In the genomic region with DNA sequence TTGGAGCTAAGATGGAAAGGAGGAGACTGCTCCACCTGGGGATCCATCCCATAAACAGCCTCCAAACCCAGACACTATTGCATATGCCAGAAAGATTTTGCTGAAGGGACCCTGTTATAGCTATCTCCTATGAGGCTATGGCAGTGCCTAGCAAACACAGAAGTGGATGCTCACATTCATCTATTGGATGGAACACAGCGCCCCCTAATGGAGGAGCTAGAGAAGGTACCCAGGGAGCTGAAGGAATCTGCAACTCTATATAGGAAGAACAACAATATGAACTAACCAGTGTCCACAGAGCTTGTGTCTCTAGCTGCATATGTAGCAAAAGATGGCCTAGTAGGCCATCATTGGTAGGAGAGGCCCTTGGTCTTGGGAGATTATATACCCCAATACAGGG, we compare ENCODE assay signal across 8 mouse cellular contexts.
DNase-seq lines count a peak whose midpoint lies in the region; ATAC-seq and TF ChIP-seq lines count a peak whose summit lies in the region.
"Not testable (repeated sequence)": the region's sequence is repeated elsewhere in the genome, so short reads cannot be mapped to it uniquely, and the experiment has no call there.

No protein-coding gene starts in this region.

- 0% methylated on average over 1 of the region's 1 CpGs for WGBS in embryonic facial prominence, embryonic 10.5 days
- WGBS in heart, postnatal 0 days, result 4% methylated on average over 1 of the region's 1 CpGs
- 0% methylated on average over 1 of the region's 1 CpGs for WGBS in limb, embryonic 10.5 days

- not testable (repeated sequence) for H3K4me2 ChIP-seq in heart, postnatal 0 days (ENCODE audit: low read depth, low read length)

- not testable (repeated sequence) for H3K9me3 ChIP-seq in E14TG2a.4 (ENCODE audit: low read length); embryonic facial prominence, embryonic 10.5 days; heart, postnatal 0 days (replicated peaks; ENCODE audit: control insufficient read depth, low read length); limb, embryonic 10.5 days (replicated peaks)

- not testable (repeated sequence) for H3K4me3 ChIP-seq in E14TG2a.4 (replicated peaks; ENCODE audit: low read length); embryonic facial prominence, embryonic 10.5 days; heart, postnatal 0 days (ENCODE audit: low read depth, low read length); limb, embryonic 10.5 days

- not testable (repeated sequence) for TF ChIP-seq EP300 in heart, postnatal 0 days (IDR thresholded peaks at IDR 0.05; ENCODE audit: low read depth)

- peak; percentile 65 for TF ChIP-seq CTCF in E14TG2a.4 (conservative IDR thresholded peaks at IDR 0.05; ENCODE audit: low read length)
- peak; percentile 24 for TF ChIP-seq CTCF in heart, postnatal 0 days (IDR thresholded peaks at IDR 0.05; ENCODE audit: low read depth)

- not testable (repeated sequence) for H3K9ac ChIP-seq in heart, postnatal 0 days (replicated peaks; ENCODE audit: low read depth, low read length)

- not testable (repeated sequence) for H3K36me3 ChIP-seq in E14TG2a.4 (ENCODE audit: insufficient read depth, low read length); embryonic facial prominence, embryonic 10.5 days (replicated peaks); heart, postnatal 0 days (replicated peaks; ENCODE audit: control insufficient read depth, insufficient read depth, low read length); limb, embryonic 10.5 days

- not testable (repeated sequence) for H3K27me3 ChIP-seq in E14TG2a.4 (ENCODE audit: insufficient read depth, low read length); embryonic facial prominence, embryonic 10.5 days (replicated peaks; ENCODE audit: low read depth, poor library complexity, severe bottlenecking); heart, postnatal 0 days (ENCODE audit: control insufficient read depth, insufficient read depth, low read length); limb, embryonic 10.5 days (ENCODE audit: low read depth, poor library complexity, severe bottlenecking)

- DNase-seq in R1 (ENCODE audit: low read depth, low spot score), result peak; percentile 51
- DNase-seq in adrenal gland, postnatal 25 days, result peak; percentile 8
- DNase-seq in embryonic facial prominence, embryonic 10.5 days (ENCODE audit: low spot score), result peak; percentile 50
- not testable (repeated sequence) for DNase-seq in heart, postnatal 0 days (ENCODE audit: low spot score)
- peak; percentile 44 for DNase-seq in limb, embryonic 10.5 days (ENCODE audit: low spot score)
- DNase-seq in mesoderm, embryonic 11.5 days (ENCODE audit: low read depth, low spot score), result peak; percentile 2
- DNase-seq in skeletal muscle tissue, adult 2 months (ENCODE audit: low read depth, low spot score), result peak; percentile 2

- H3K27ac ChIP-seq in embryonic facial prominence, embryonic 10.5 days (replicated peaks); heart, postnatal 0 days (ENCODE audit: low read depth); limb, embryonic 10.5 days: not testable (repeated sequence)

- not testable (repeated sequence) for ATAC-seq in heart, postnatal 0 days (ENCODE audit: insufficient read depth, low read depth)

- not testable (repeated sequence) for H3K4me1 ChIP-seq in E14TG2a.4 (replicated peaks; ENCODE audit: low read depth, low read length); embryonic facial prominence, embryonic 10.5 days; heart, postnatal 0 days (ENCODE audit: control insufficient read depth, insufficient read depth); limb, embryonic 10.5 days
